Mouse (Mus musculus) MEL (cell line): ENCODE measurements around the gene Soga1.

ENCODE experiments used
- CTCF ChIP-seq, 3 experiments: IDR thresholded peaks in 2 of 3; conservative IDR thresholded peaks in 1 of 3; 2 replicates each; pipeline ENCODE4 v1.5.1; 2011 to 2012; ENCODE audit warnings: low read length in 3 of 3, low read depth in 2 of 3, mild to moderate bottlenecking in 2 of 3, improper control_type of control experiment in 1 of 3, inconsistent platforms in 1 of 3, mixed read lengths in 1 of 3, moderate library complexity in 1 of 3; ENCODE audit not compliant: control insufficient read depth in 1 of 3, insufficient read depth in 1 of 3, poor library complexity in 1 of 3, severe bottlenecking in 1 of 3
- E2F4 ChIP-seq: IDR thresholded peaks from 2 replicates; pipeline ENCODE4 v1.6.1; 2011; ENCODE audit warnings: low read depth, low read length, improper control_type of control experiment, borderline replicate concordance
- EP300 ChIP-seq, 2 experiments: IDR thresholded peaks; 2 replicates each; pipeline ENCODE4 v1.6.1; 2011; ENCODE audit warnings: improper control_type of control experiment in 2 of 2, low read length in 2 of 2, low read depth in 1 of 2, mild to moderate bottlenecking in 1 of 2
- GATA1 ChIP-seq: IDR thresholded peaks from 2 replicates; pipeline ENCODE4 v1.6.1; 2011; ENCODE audit warnings: low read depth, low read length, improper control_type of control experiment
- HCFC1 ChIP-seq: IDR thresholded peaks from 2 replicates; pipeline ENCODE4 v1.6.1; 2012; ENCODE audit warnings: low read depth, mild to moderate bottlenecking, inconsistent platforms, low read length, improper control_type of control experiment, moderate library complexity
- JUND ChIP-seq: IDR thresholded peaks from 2 replicates; pipeline ENCODE4 v1.6.1; 2011; ENCODE audit warnings: low read depth, mild to moderate bottlenecking, improper control_type of control experiment, low read length
- MAX ChIP-seq: IDR thresholded peaks from 2 replicates; pipeline ENCODE4 v1.6.1; 2011; ENCODE audit warnings: low read length, improper control_type of control experiment
- MXI1 ChIP-seq: IDR thresholded peaks from 2 replicates; pipeline ENCODE4 v1.6.1; 2011; ENCODE audit warnings: mild to moderate bottlenecking, low read depth, low read length, improper control_type of control experiment
- POLR2A ChIP-seq, 2 experiments: IDR thresholded peaks; 2 replicates each; pipeline ENCODE4 v1.6.1; 2011 to 2012; ENCODE audit warnings: low read length in 2 of 2, mild to moderate bottlenecking in 2 of 2, control low read depth in 1 of 2, improper control_type of control experiment in 1 of 2, low read depth in 1 of 2, moderate library complexity in 1 of 2; ENCODE audit not compliant: control insufficient read depth in 1 of 2, insufficient read depth in 1 of 2, poor library complexity in 1 of 2
- RCOR1 ChIP-seq: IDR thresholded peaks from 2 replicates; pipeline ENCODE4 v1.6.1; 2012; ENCODE audit warnings: low read depth, mild to moderate bottlenecking, inconsistent platforms, low read length, improper control_type of control experiment
- TCF12 ChIP-seq: IDR thresholded peaks from 2 replicates; pipeline ENCODE4 v1.6.1; 2014; ENCODE audit warnings: low read depth, mild to moderate bottlenecking, inconsistent platforms, low read length, improper control_type of control experiment, moderate library complexity
- ZKSCAN1 ChIP-seq: IDR thresholded peaks from 2 replicates; pipeline ENCODE4 v1.6.1; 2012; ENCODE audit warnings: low read depth, mild to moderate bottlenecking, inconsistent platforms, low read length, improper control_type of control experiment, moderate library complexity

GRCm38 (mm10) chr2:157052448-157052847 is 26.6 kb downstream of the Soga1 start:
- TF ChIP-seq MAX (no peak), EP300 (IDR thresholded peaks at IDR 0.05; ENCODE audit: low read depth in 1 of 2, low read length in 2 of 2) (no peak), CTCF (IDR thresholded peaks at IDR 0.05 in 2 of 3, conservative IDR thresholded peaks at IDR 0.05 in 1 of 3; ENCODE audit: control insufficient read depth in 1 of 3, insufficient read depth in 1 of 3, low read depth in 2 of 3, low read length in 3 of 3, poor library complexity in 1 of 3, severe bottlenecking in 1 of 3) (no peak), GATA1 (no peak), TCF12 (no peak), ZKSCAN1 (no peak), POLR2A (IDR thresholded peaks at IDR 0.05; ENCODE audit: control insufficient read depth in 1 of 2, insufficient read depth in 1 of 2, low read depth in 1 of 2, low read length in 2 of 2, poor library complexity in 1 of 2) (no peak), MXI1 (no peak), HCFC1 (no peak), RCOR1 (no peak), JUND (no peak), E2F4 (no peak)
